Mouse (Mus musculus) spleen, embryonic (tissue): Measurements from ENCODE around the gene Riok2.
"Not testable (repeated sequence)": the region's sequence is repeated elsewhere in the genome, so short reads cannot be mapped to it uniquely, and the experiment has no call there.

Source experiments
- CTCF ChIA-PET: fragments of 350-600 bp; sonication (Branson Sonifier 250); formaldehyde crosslinking; loops from one replicate; lab custom pipeline; 2022; lab: Charles Lee

Riok2 gene

GRCm38 (mm10) chr17:17373918-17374910 lies at the start of gene Riok2:
Riok2 (plus strand) TSS chr17:17374309.
- CTCF ChIA-PET, result no interaction called here

GRCm38 (mm10) chr17:17326022-17326421 lies 48.1 kb upstream of the Riok2 start:
- CTCF ChIA-PET, result interaction anchor here (0.7 kb wide), 1 partner anchor 42 kb away, joined by 4 read pairs; no protein-coding TSS in a partner anchor

GRCm38 (mm10) chr17:17326636-17327035 lies 47.5 kb upstream of the Riok2 start:
- CTCF ChIA-PET, result no interaction called here

GRCm38 (mm10) chr17:17345374-17346183 lies 28.5 kb upstream of the Riok2 start:
- CTCF ChIA-PET, result not testable (repeated sequence)

GRCm38 (mm10) chr17:17346281-17346680 lies 27.8 kb upstream of the Riok2 start:
- CTCF ChIA-PET, result not testable (repeated sequence)

GRCm38 (mm10) chr17:17373550-17373917 lies 575 bp upstream of the Riok2 start:
- CTCF ChIA-PET, result no interaction called here

GRCm38 (mm10) chr17:17375581-17375980 lies 1.5 kb downstream of the Riok2 start:
- CTCF ChIA-PET, result no interaction called here

- CTCF ChIA-PET, result interaction anchor here (0.6 kb wide), 1 partner anchor 55 kb away, joined by 5 read pairs; no protein-coding TSS in a partner anchor
These were observed 9.6 kb downstream of the Riok2 start for GRCm38 (mm10) chr17:17383703-17384102.

- CTCF ChIA-PET, result no interaction called here
These were observed 10.4 kb downstream of the Riok2 start for GRCm38 (mm10) chr17:17384502-17384901.

- CTCF ChIA-PET, result no interaction called here
These were observed 12.0 kb downstream of the Riok2 start for GRCm38 (mm10) chr17:17386117-17386516.

GRCm38 (mm10) chr17:17391823-17392222 lies 17.7 kb downstream of the Riok2 start:
- CTCF ChIA-PET, result interaction anchor here (0.6 to 0.7 kb wide), 3 partner anchors 31 to 191 kb away, joined by 3 to 5 read pairs (median 4); no protein-coding TSS in a partner anchor

- CTCF ChIA-PET, result no interaction called here
These were observed 18.8 kb downstream of the Riok2 start for GRCm38 (mm10) chr17:17392863-17393262.

GRCm38 (mm10) chr17:17393300-17393699 lies 19.2 kb downstream of the Riok2 start:
- CTCF ChIA-PET, result interaction anchor here (1.1 kb wide), 1 partner anchor 252 kb away, joined by 5 read pairs; no protein-coding TSS in a partner anchor

GRCm38 (mm10) chr17:17394336-17394735 lies 20.2 kb downstream of the Riok2 start:
- CTCF ChIA-PET, result interaction anchor here (0.6 to 1.2 kb wide), 7 partner anchors 16 to 355 kb away, joined by 3 to 7 read pairs (median 5); no protein-coding TSS in a partner anchor

- CTCF ChIA-PET, result no interaction called here
These were observed 22.8 kb downstream of the Riok2 start for GRCm38 (mm10) chr17:17396869-17397268.

- CTCF ChIA-PET, result no interaction called here
These were observed 24.6 kb downstream of the Riok2 start for GRCm38 (mm10) chr17:17398664-17399063.

GRCm38 (mm10) chr17:17402222-17403004 lies 28.3 kb downstream of the Riok2 start, which contains the start of gene Lix1:
Lix1 (plus strand) TSS chr17:17402672.
- CTCF ChIA-PET, result interaction anchor here (0.5 kb wide), 1 partner anchor 27 kb away, joined by 4 read pairs; no protein-coding TSS in a partner anchor

- CTCF ChIA-PET, result no interaction called here
These were observed 28.9 kb downstream of the Riok2 start for GRCm38 (mm10) chr17:17403038-17403437.

GRCm38 (mm10) chr17:17403578-17404112 lies 29.5 kb downstream of the Riok2 start:
- CTCF ChIA-PET, result no interaction called here

- CTCF ChIA-PET, result no interaction called here
These were observed 30.9 kb downstream of the Riok2 start for GRCm38 (mm10) chr17:17404811-17405544.
